Mouse (Mus musculus): ENCODE data around the gene Gm16485.

Gm16485 gene

GRCm38 (mm10) chr9:8971491-8971890 is at the start of gene Gm16485:
TSS of gene Gm16485 (plus strand) at chr9:8971791.
- no peak for DNase-seq (ENCODE audit: low spot score)

- DNase-seq (ENCODE audit: low spot score) = no peak
Measured at GRCm38 (mm10) chr9:8927561-8927960, 44.0 kb upstream of the Gm16485 start.

GRCm38 (mm10) chr9:8937753-8938152 is 33.8 kb upstream of the Gm16485 start:
- no peak for DNase-seq (ENCODE audit: low spot score)

GRCm38 (mm10) chr9:8953306-8953705 is 18.3 kb upstream of the Gm16485 start:
- DNase-seq (ENCODE audit: low spot score) = no peak

- peak; percentile 12 for DNase-seq (ENCODE audit: low spot score)
Measured at GRCm38 (mm10) chr9:8964512-8965133, 7.0 kb upstream of the Gm16485 start.

GRCm38 (mm10) chr9:8970240-8970639 is 1.4 kb upstream of the Gm16485 start:
- peak; percentile 27 for DNase-seq (ENCODE audit: low spot score)

- DNase-seq (ENCODE audit: low spot score) = no peak
Measured at GRCm38 (mm10) chr9:8977775-8978174, 6.2 kb downstream of the Gm16485 start.

- DNase-seq (ENCODE audit: low spot score) = no peak
Measured at GRCm38 (mm10) chr9:8982315-8982714, 10.7 kb downstream of the Gm16485 start.

- no peak for DNase-seq (ENCODE audit: low spot score)
Measured at GRCm38 (mm10) chr9:8996494-8996893, 24.9 kb downstream of the Gm16485 start.

- no peak for DNase-seq (ENCODE audit: low spot score)
Measured at GRCm38 (mm10) chr9:9001170-9001569, 29.6 kb downstream of the Gm16485 start.

GRCm38 (mm10) chr9:9015108-9015507 is 43.5 kb downstream of the Gm16485 start:
- no peak for DNase-seq (ENCODE audit: low spot score)

Data from ovary, postnatal 36 days (tissue).